Mouse (Mus musculus): Measurements from ENCODE around the gene Ndel1. TPM values are rescaled to one million over a fixed set of nuclear protein-coding genes. Genes with fewer than 3 reads are reported as not detected.
A peak's percentile ranks its signal among the peaks of the same experiment; 100 is the strongest.

Gene Ndel1
- total RNA-seq, 2 experiments from 2014 or later = 67.3 to 70.9 TPM

- no peak for DNase-seq
- intact Hi-C loops (cut with DNase I) = no loop called here
These were observed 24.6 kb upstream of the Ndel1 start for GRCm38 (mm10) chr11:68896247-68896646.

- intact Hi-C loops (cut with DNase I) = no loop called here
- DNase-seq = no peak
These were observed 22.3 kb upstream of the Ndel1 start for GRCm38 (mm10) chr11:68893911-68894464.

DNA sequence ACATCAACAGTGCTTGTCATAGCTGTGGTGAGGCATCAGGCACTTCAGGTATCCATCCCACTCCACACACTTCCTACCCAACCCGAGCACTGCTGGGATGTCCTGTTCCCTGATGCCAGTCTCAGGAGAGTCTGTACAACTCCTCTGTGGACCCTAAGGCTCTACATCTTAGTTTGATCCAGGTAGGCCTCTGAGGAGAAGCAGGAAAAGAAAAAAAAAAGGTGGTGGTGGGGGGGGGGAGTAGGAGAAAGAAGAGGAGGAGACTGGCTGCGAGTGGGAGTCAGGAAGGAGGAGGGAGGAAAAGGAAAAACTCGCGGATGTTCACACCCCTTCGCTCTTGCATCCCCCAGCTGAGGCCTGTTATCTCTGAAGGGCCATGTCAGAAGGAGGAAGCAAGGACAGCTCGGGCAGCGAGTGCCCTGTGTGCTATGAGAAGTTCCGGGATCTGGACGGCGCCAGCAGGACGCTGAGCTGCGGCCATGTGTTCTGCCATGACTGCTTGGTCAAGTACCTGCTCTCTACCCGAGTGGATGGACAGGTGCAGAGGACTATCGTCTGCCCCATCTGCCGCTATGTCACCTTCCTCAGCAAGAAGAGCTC, 20.7 kb upstream of the Ndel1 start:
- intact Hi-C loops (cut with DNase I) = no loop called here
- DNase-seq = no peak

GRCm38 (mm10) chr11:68891823-68892222, 20.2 kb upstream of the Ndel1 start:
- DNase-seq = no peak
- intact Hi-C loops (cut with DNase I) = no loop called here

GRCm38 (mm10) chr11:68890625-68891024, 19.0 kb upstream of the Ndel1 start:
- DNase-seq = no peak
- intact Hi-C loops (cut with DNase I) = no loop called here

- intact Hi-C loops (cut with DNase I) = no loop called here
- no peak for DNase-seq
These were observed 17.0 kb upstream of the Ndel1 start for GRCm38 (mm10) chr11:68888653-68889052.

GRCm38 (mm10) chr11:68888253-68888652, 16.6 kb upstream of the Ndel1 start, which contains the start of gene Rnf222:
Gene Rnf222 (plus strand): TSS chr11:68888553.
- intact Hi-C loops (cut with DNase I) = no loop called here

GRCm38 (mm10) chr11:68886091-68886490, 14.4 kb upstream of the Ndel1 start:
- intact Hi-C loops (cut with DNase I) = no loop called here
- no peak for DNase-seq

More at GRCm38 (mm10) chr11:68888253-68888652, 16.6 kb upstream of the Ndel1 start, which contains the start of gene Rnf222:
- DNase-seq = no peak

- intact Hi-C loops (cut with DNase I) = no loop called here
- no peak for DNase-seq
These were observed 12.7 kb upstream of the Ndel1 start for GRCm38 (mm10) chr11:68884368-68884767.

DNA sequence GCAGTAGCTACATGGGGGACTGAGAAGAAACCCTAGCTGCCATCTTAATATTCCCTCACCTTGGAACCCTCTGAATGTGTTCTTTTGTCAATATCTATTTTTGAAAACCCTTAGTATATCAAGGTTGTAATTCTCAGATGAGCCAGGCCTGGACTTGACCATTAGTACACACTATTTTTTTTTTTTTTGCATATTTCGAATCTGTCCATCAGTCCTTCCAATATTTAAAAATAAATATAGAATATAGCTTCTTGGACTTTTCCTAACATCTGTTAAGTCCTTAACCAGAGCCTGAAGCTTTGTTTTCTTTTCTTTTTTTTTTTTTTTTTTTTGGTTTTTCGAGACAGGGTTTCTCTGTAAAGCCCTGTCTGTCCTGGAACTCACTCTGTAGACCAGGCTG, 12.2 kb upstream of the Ndel1 start:
- DNase-seq = no peak
- intact Hi-C loops (cut with DNase I) = no loop called here

DNA sequence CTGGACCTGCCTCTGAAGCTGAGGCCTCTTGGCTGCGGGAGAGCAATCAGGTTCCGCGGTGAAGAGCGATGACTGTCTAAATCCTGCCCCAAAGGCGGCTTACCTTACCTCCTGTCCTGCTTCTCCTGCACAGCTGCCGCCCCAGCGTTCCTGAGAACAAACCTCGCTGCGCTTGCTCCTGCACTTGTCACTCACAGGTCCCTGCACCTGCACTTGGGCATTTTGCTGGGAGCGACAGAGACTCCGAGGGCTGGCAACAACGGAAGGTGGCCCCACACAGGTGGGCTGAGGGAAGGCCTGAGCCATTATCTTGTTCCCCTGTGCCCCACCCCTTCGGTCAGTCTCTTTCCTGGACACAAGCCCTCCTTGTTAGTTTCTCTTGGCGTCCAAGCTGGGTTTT, 10.4 kb upstream of the Ndel1 start:
- intact Hi-C loops (cut with DNase I) = no loop called here

GRCm38 (mm10) chr11:68878811-68879210, 7.2 kb upstream of the Ndel1 start:
- no peak for DNase-seq
- intact Hi-C loops (cut with DNase I) = loop anchor here (5.0 to 10.0 kb wide), 2 partner anchors 314 to 337 kb away; no protein-coding TSS in a partner anchor

More for the DNA sequence above, 10.4 kb upstream of the Ndel1 start:
- no peak for DNase-seq

DNA sequence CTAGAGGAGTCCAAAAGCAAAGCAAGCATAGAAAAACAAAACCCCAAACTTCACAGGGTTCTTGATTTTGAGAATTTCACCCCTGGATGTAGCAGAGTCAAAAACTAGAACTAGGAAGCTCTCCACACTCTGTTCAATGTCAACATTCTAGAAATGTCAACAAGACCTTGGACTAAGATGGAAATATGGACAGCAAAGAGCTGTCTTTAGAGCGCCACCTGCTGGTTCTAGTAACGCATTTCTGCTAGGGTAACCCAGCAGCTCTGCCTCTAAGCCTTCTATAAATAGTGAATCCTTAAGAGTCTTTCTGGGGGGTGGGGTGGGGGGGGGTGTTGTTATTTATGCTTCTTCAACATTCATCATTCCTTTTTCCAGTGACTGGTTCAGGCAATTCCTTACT, 3.2 kb upstream of the Ndel1 start:
- DNase-seq = peak; percentile 75 to 85
- intact Hi-C loops (cut with DNase I) = loop anchor here (1.0 to 10.0 kb wide), 5 partner anchors 38 to 388 kb away; no protein-coding TSS in a partner anchor

DNA sequence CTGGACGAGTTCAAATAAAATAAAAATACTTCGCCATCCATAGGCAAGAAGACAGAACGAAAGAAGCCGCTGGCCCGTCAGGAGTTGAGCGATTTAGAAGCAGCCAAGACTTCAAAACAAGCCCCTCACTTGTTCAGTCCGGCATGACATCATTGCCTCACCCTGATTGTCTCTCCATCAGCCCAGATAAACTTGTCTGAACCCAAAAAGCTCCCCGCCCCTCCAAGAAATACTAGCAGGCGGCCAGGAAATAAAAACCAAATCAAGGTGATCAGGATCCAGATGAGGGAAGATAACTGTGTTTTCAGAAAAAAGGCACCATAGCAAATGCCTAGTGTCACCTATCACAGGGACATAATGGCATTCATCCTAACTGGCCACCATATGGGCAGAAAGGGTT, 381 bp downstream of the Ndel1 start:
- no peak for DNase-seq
- intact Hi-C loops (cut with DNase I) = loop anchor here (5.0 to 10.0 kb wide), 3 partner anchors 34 to 384 kb away; no protein-coding TSS in a partner anchor

- DNase-seq = peak; percentile 90 to 91
- intact Hi-C loops (cut with DNase I) = loop anchor here (1.0 kb wide), 1 partner anchor 10 kb away; no protein-coding TSS in a partner anchor
These were observed 7.0 kb downstream of the Ndel1 start for GRCm38 (mm10) chr11:68864544-68865189.

DNA sequence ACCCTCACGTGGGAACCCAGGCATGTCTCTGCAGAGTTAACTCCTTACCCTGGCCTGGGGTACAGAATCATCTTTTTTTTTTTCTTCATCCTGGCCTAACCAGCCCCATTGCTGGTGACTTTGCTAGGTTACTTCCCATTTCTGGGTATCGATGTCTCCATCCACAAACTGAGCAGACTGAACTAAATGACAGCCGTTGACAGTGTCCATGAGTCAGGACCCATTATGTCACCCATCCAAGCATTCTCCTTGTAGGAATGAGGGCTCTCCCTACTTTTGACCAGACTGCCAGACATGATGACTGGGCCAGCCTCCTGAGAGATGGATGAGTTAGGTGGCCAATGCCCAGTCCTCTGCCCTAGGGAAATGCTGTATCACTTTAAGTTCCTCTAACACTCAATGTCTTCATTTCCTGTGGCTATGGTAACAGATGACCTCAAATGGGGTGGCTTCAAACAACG, 8.0 kb downstream of the Ndel1 start:
- DNase-seq = peak; percentile 18 to 30
- intact Hi-C loops (cut with DNase I) = loop anchor here (1.0 kb wide), 1 partner anchor 9 kb away; no protein-coding TSS in a partner anchor

DNA sequence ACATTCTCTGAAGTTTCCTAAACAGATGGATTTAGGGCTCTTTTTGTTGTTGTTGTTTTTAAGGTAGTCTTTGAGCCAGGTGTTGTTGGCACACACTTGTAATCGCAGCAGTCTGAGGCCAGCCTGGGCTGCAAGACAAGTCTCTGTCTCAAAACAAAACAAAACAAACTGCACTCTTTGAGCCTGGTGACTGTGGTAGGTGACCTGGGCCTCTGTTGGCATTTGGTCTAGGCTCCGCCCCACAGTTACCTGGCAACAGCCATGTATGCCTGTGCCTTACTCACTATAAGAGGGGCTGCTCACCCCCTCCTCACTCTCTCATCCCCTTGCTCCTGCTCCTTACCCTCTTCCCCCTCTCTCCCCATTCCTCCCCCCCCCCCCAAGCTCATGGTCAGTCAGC, 9.4 kb downstream of the Ndel1 start:
- DNase-seq = no peak
- intact Hi-C loops (cut with DNase I) = no loop called here

DNA sequence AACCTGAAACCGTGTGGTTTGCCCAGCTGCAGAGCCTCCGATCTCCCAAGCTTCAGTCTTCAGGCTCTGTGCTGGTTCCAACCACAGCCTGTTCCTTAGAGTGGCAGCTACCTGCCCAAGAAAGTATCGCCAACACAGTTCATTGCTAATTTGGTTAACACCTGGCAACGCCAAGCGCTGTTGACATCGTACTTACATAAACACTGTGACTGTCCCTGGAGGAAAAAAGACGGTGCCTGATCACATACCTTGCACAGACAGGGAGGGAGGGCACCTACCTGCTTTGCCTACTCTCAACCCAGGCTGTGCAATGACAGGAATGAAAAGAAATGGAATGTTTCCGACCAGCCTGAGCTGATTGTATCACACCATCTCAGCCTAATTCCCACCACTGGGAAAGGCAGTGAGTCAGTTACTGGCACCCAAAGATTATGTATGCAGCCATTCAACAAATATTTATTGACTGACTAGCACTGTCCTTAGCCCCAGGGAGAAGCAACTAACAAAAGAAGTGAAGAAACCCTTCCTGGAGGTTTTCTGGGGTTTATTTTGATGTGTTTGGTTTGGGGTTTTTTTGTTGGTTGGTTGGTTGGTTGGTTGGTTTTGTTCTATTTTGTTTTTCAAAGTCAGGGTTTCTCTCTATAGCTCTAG, 11.6 kb downstream of the Ndel1 start:
- intact Hi-C loops (cut with DNase I) = no loop called here

GRCm38 (mm10) chr11:68857329-68857728, 14.3 kb downstream of the Ndel1 start:
- DNase-seq = no peak
- intact Hi-C loops (cut with DNase I) = no loop called here

More for the DNA sequence above, 11.6 kb downstream of the Ndel1 start:
- DNase-seq = no peak

DNA sequence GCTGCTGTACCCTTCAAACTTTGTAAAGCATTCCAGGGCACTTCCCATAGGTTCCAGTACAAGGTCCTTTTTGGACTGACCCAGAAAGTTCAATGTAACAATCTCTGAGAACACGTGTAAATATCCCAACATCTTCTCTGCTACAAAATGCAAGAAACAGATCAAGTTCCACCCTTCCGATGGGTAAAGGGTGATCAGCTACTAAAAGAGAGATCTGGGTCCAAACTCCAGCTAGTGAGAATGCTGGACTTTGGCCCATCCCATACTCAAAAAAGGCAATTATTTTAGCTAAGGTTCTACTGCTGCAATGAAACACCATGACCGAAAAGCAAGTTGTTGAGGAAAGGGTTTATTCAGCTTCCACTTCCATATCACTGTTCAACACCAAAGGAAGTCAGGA, 17.0 kb downstream of the Ndel1 start:
- intact Hi-C loops (cut with DNase I) = loop anchor here (1.0 kb wide), 1 partner anchor 10 kb away; no protein-coding TSS in a partner anchor
- DNase-seq = no peak

Data from heart, postnatal 10 days (tissue).